Mouse (Mus musculus) heart, postnatal 0 days (tissue): Measurements from ENCODE around the gene Adgrg1. TPM values are rescaled to one million over a fixed set of nuclear protein-coding genes. Genes with fewer than 3 reads are reported as not detected.

Experiments
- ATAC-seq: fragments of 200-750 bp; cut with Nextera tagmentation; 2 replicates; pipeline ENCODE4 v1.8.0; 2017; ENCODE audit warnings: low read depth, moderate number of reproducible peaks, moderate library complexity; ENCODE audit not compliant: insufficient read depth
- DNase-seq: peaks from one replicate; pipeline ENCODE4 v3.0.0-alpha.2; 2016; ENCODE audit warnings: low spot score
- H3K27ac ChIP-seq: fragments of 300-500 bp; sonication (generic); 2 replicates; pipeline ENCODE4 v1.5.1; 2014; ENCODE audit warnings: low read depth, mild to moderate bottlenecking
- H3K27me3 ChIP-seq: fragments of 300-500 bp; sonication (generic); 2 replicates; pipeline ENCODE4 v1.6.1; 2014; ENCODE audit warnings: low read length, mixed read lengths; ENCODE audit not compliant: control insufficient read depth, insufficient read depth
- H3K36me3 ChIP-seq: fragments of 300-500 bp; sonication (generic); replicated peaks from 2 replicates; pipeline ENCODE4 v1.6.1; 2014; ENCODE audit warnings: low read length, mixed read lengths; ENCODE audit not compliant: control insufficient read depth, insufficient read depth
- H3K4me1 ChIP-seq: fragments of 300-500 bp; sonication (generic); 2 replicates; pipeline ENCODE4 v1.6.1; 2014; ENCODE audit warnings: antibody characterized with exemption; ENCODE audit not compliant: control insufficient read depth, insufficient read depth
- H3K4me2 ChIP-seq: fragments of 300-500 bp; sonication (generic); 2 replicates; pipeline ENCODE4 v1.6.1; 2014; ENCODE audit warnings: low read depth, mild to moderate bottlenecking, low read length, moderate library complexity
- H3K4me3 ChIP-seq: fragments of 300-500 bp; sonication (generic); 2 replicates; pipeline ENCODE4 v1.5.1; 2014; ENCODE audit warnings: low read depth, low read length
- H3K9ac ChIP-seq: fragments of 300-500 bp; sonication (generic); replicated peaks from 2 replicates; pipeline ENCODE4 v1.6.1; 2014; ENCODE audit warnings: low read depth, low read length, mixed read lengths
- H3K9me3 ChIP-seq: fragments of 300-500 bp; sonication (generic); replicated peaks from 2 replicates; pipeline ENCODE4 v1.6.1; 2016; ENCODE audit warnings: low read length; ENCODE audit not compliant: control insufficient read depth
- CTCF ChIP-seq: IDR thresholded peaks from 2 replicates; pipeline ENCODE4 v1.5.1; 2016; ENCODE audit warnings: antibody characterized with exemption, control low read depth, low read depth
- EP300 ChIP-seq: IDR thresholded peaks from 2 replicates; pipeline ENCODE4 v1.6.1; 2016; ENCODE audit warnings: antibody characterized with exemption, low read depth
- WGBS: fragments of 180-500 bp; shearing (Covaris S2); extraction: QIAGEN DNeasy Blood & Tissue Kit; methylation state at CpG from one replicate; pipeline ENCODE4 v1.1.7; 2014; 5-methylcytosine and 5-hydroxymethylcytosine counted together
- polyA plus RNA-seq: library from polyadenylated mRNA; unstranded; fragments of >200 nt; fragmentation: Nextera tagmentation; extraction: Ambion mirVana; gene quantifications from 2 replicates; pipeline ENCODE4 v1.2.1, GENCODE M21; 2015
- total RNA-seq: library from RNA; depleted of rRNA; stranded (reverse); fragments of >200 nt; gene quantifications from 2 replicates; pipeline ENCODE4 v1.2.3, GENCODE M21; 2014; ENCODE audit warnings: low replicate concordance; rRNA removed

Adgrg1 gene
- total and polyA plus RNA-seq, 2 experiments from 2014 or later, result 6.6 to 19.2 TPM

GRCm38 (mm10) chr8:95056414-95056813, 81.9 kb downstream of the Adgrg1 start:
- no peaks in the 10 kb centered on the region for H3K27me3 ChIP-seq
- H3K36me3 ChIP-seq, result no peaks in the 10 kb centered on the region
- no peak for ATAC-seq
- no peak overlapping the region for H3K27ac ChIP-seq
- H3K9me3 ChIP-seq, result no peaks in the 10 kb centered on the region
- H3K4me3 ChIP-seq, result no peak overlapping the region
- no peaks in the 10 kb centered on the region for H3K4me1 ChIP-seq
- WGBS, result 75% methylated on average over 5 of the region's 5 CpGs
- H3K4me2 ChIP-seq, result no peak overlapping the region
- no peak for DNase-seq
- TF ChIP-seq CTCF (no peak), EP300 (no peak)
- no peak overlapping the region for H3K9ac ChIP-seq

DNA sequence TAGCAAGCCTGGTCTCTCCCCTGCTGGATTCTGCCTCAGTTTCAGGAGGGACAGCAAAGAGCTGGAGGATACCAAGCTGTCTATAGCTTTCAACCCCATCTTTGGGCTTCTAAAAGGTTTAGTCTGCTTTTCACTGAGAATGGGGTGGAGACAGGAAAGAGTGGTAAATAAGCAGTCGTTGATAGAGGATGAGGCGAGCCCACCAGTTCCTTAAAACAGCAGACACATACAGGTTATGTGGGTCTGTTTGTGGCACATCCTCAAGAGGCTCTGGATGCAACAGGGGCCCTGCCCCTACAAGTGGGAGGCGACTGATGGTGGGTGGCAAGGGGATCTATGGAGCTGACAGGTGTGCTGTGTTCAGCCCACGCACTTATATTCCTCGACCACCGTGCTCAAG, 84.1 kb downstream of the Adgrg1 start:
- H3K4me2 ChIP-seq, result no peak overlapping the region
- H3K36me3 ChIP-seq, result no peaks in the 10 kb centered on the region
- ATAC-seq (no peak), DNase-seq (no peak)
- no peaks in the 10 kb centered on the region for H3K27me3 ChIP-seq
- 71% methylated on average over 6 of the region's 6 CpGs for WGBS
- H3K4me1 ChIP-seq, result no peaks in the 10 kb centered on the region
- no peak overlapping the region for H3K4me3 ChIP-seq
- no peaks in the 10 kb centered on the region for H3K9me3 ChIP-seq
- TF ChIP-seq CTCF, result no peak
- TF ChIP-seq EP300, result no peak
- no peak overlapping the region for H3K27ac ChIP-seq
- no peak overlapping the region for H3K9ac ChIP-seq

DNA sequence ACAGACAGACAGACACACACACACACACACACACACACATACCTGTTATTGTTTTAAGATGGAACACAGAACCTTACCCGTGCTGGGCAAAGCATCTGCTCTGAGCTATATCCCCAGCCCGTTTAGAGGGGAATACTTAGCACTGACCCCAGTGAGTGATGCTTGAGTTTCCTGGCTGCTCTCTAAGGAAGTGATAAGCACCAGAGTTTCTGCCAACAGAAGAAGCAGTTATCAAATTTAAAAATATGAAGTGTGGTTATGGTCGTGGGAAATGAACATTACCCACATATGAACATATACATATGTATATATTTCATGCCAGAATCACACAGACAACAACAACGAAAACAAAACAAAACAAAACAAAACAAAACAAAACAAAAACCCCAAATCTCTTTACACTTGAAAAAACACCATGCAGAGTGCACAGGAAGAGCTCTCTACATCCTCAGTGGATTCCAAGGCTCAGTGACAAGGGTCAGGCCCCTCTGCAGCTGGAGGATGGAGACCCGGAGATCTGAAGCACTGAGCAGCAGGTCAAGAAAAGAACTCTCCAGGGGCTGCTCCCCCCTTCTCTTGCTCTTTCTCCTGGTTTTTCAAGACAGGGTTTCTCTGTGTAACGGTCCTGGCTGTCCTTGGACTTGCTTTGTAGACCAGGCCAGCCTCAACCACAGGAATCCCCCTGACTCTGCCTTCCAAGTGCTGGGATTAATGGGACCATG, 85.4 kb downstream of the Adgrg1 start:
- Histone ChIP-seq H3K27ac (no peak overlapping the region), H3K36me3 (no peaks in the 10 kb centered on the region), H3K9ac (no peak overlapping the region), H3K9me3 (no peaks in the 10 kb centered on the region), H3K27me3 (no peaks in the 10 kb centered on the region), H3K4me3 (no peak overlapping the region), H3K4me2 (no peak overlapping the region), H3K4me1 (no peaks in the 10 kb centered on the region)
- DNase-seq (no peak), ATAC-seq (no peak)
- WGBS, result 32% methylated on average over 6 of the region's 6 CpGs
- TF ChIP-seq EP300 (no peak), CTCF (no peak)

Other genes with a start within 250 kb of the Adgrg1 start
- gene Ccl22, start 229.2 kb upstream of the Adgrg1 start, total RNA-seq, result 1.7 TPM in 1 of 2 replicates, not detected in the other
- gene Ccl22, start 229.2 kb upstream of the Adgrg1 start, polyA plus RNA-seq, result not detected in 2 replicates
- gene Cx3cl1, start 202.7 kb upstream of the Adgrg1 start, total RNA-seq, result 2.3 and 6.2 TPM in 2 replicates
- gene Cx3cl1, start 202.7 kb upstream of the Adgrg1 start, polyA plus RNA-seq, result 3.3 and 4.1 TPM in 2 replicates
- not detected in 2 replicates for gene Ccl17, start 164.3 kb upstream of the Adgrg1 start, total RNA-seq
- 0.25 TPM in 1 of 2 replicates, not detected in the other for gene Ccl17, start 164.3 kb upstream of the Adgrg1 start, polyA plus RNA-seq
- 620 and 677 TPM in 2 replicates for gene Coq9, start 136.4 kb upstream of the Adgrg1 start, total RNA-seq
- 290 and 300 TPM in 2 replicates for gene Coq9, start 136.4 kb upstream of the Adgrg1 start, polyA plus RNA-seq
- 41.6 and 80.6 TPM in 2 replicates for gene Ciapin1, start 136.4 kb upstream of the Adgrg1 start, total RNA-seq
- 84.0 and 92.2 TPM in 2 replicates for gene Ciapin1, start 136.4 kb upstream of the Adgrg1 start, polyA plus RNA-seq
- gene Polr2c, start 117.3 kb upstream of the Adgrg1 start, total RNA-seq, result 96.3 and 112 TPM in 2 replicates
- gene Polr2c, start 117.3 kb upstream of the Adgrg1 start, polyA plus RNA-seq, result 117 and 121 TPM in 2 replicates
- 43.4 and 59.1 TPM in 2 replicates for gene Dok4, start 98.4 kb upstream of the Adgrg1 start, total RNA-seq
- gene Dok4, start 98.4 kb upstream of the Adgrg1 start, polyA plus RNA-seq, result 27.7 and 28.7 TPM in 2 replicates
- 12.4 and 24.7 TPM in 2 replicates for gene Ccdc102a, start 56.7 kb upstream of the Adgrg1 start, total RNA-seq
- 10.1 and 10.6 TPM in 2 replicates for gene Ccdc102a, start 56.7 kb upstream of the Adgrg1 start, polyA plus RNA-seq
- 0.12 TPM in 1 of 2 replicates, not detected in the other for gene Adgrg5, start 51.1 kb upstream of the Adgrg1 start, total RNA-seq
- 0.08 and 0.15 TPM in 2 replicates for gene Adgrg5, start 51.1 kb upstream of the Adgrg1 start, polyA plus RNA-seq
- gene Adgrg3, start 42.9 kb downstream of the Adgrg1 start, total RNA-seq, result 4.4 and 5.4 TPM in 2 replicates
- gene Adgrg3, start 42.9 kb downstream of the Adgrg1 start, polyA plus RNA-seq, result 2.7 and 2.8 TPM in 2 replicates
- not detected in 2 replicates for gene Drc7, start 80.4 kb downstream of the Adgrg1 start, total RNA-seq
- 0.12 TPM in 1 of 2 replicates, not detected in the other for gene Drc7, start 80.4 kb downstream of the Adgrg1 start, polyA plus RNA-seq
- gene Katnb1, start 106.4 kb downstream of the Adgrg1 start, total RNA-seq, result 10.7 and 20.5 TPM in 2 replicates
- gene Katnb1, start 106.4 kb downstream of the Adgrg1 start, polyA plus RNA-seq, result 8.2 and 10.2 TPM in 2 replicates
- 43.1 and 59.0 TPM in 2 replicates for gene Kifc3, start 228.1 kb downstream of the Adgrg1 start, total RNA-seq
- gene Kifc3, start 228.1 kb downstream of the Adgrg1 start, polyA plus RNA-seq, result 20.6 and 21.0 TPM in 2 replicates